Mouse (Mus musculus): ENCODE results near the gene Chchd10.

- TF ChIP-seq POLR2A (IDR thresholded peaks at IDR 0.05; ENCODE audit: extremely low read depth, insufficient read depth, low read length) (no peak), CTCF (IDR thresholded peaks at IDR 0.05; ENCODE audit: low read depth, low read length) (no peak)
These were observed 2.1 kb downstream of the Chchd10 start for GRCm38 (mm10) chr10:75934991-75935390.

Data from liver, adult 2 months (tissue).